Mouse (Mus musculus) urinary bladder, postnatal 10 days (tissue): ENCODE data around the gene Ipmk.

Source experiments
- DNase-seq: peaks from one replicate; pipeline ENCODE4 v3.0.0; 2022; ENCODE audit warnings: low spot score

Ipmk gene

GRCm38 (mm10) chr10:71347509-71347949 lies at the start of gene Ipmk:
Gene Ipmk (plus strand): TSS chr10:71347763.
- peak; percentile 99 for DNase-seq

- no peak for DNase-seq
Measured at GRCm38 (mm10) chr10:71300161-71300560, 47.4 kb upstream of the Ipmk start.

GRCm38 (mm10) chr10:71302490-71302889 lies 45.1 kb upstream of the Ipmk start:
- DNase-seq = no peak

- no peak for DNase-seq
Measured at GRCm38 (mm10) chr10:71306190-71306589, 41.4 kb upstream of the Ipmk start.

- DNase-seq = no peak
Measured at GRCm38 (mm10) chr10:71306759-71307158, 40.8 kb upstream of the Ipmk start.

- no peak for DNase-seq
Measured at GRCm38 (mm10) chr10:71308199-71308598, 39.4 kb upstream of the Ipmk start.

- DNase-seq = no peak
Measured at GRCm38 (mm10) chr10:71310288-71310687, 37.3 kb upstream of the Ipmk start.

- no peak for DNase-seq
Measured at GRCm38 (mm10) chr10:71314596-71314995, 33.0 kb upstream of the Ipmk start.

- no peak for DNase-seq
Measured at GRCm38 (mm10) chr10:71316056-71316455, 31.5 kb upstream of the Ipmk start.

GRCm38 (mm10) chr10:71316497-71316896 lies 31.1 kb upstream of the Ipmk start:
- no peak for DNase-seq

GRCm38 (mm10) chr10:71323669-71324068 lies 23.9 kb upstream of the Ipmk start:
- no peak for DNase-seq

- DNase-seq = no peak
Measured at GRCm38 (mm10) chr10:71326123-71326522, 21.4 kb upstream of the Ipmk start.

GRCm38 (mm10) chr10:71326789-71327188 lies 20.8 kb upstream of the Ipmk start:
- DNase-seq = no peak

GRCm38 (mm10) chr10:71327386-71327785 lies 20.2 kb upstream of the Ipmk start:
- no peak for DNase-seq

GRCm38 (mm10) chr10:71328382-71328781 lies 19.2 kb upstream of the Ipmk start:
- DNase-seq = no peak

- DNase-seq = no peak
Measured at GRCm38 (mm10) chr10:71328870-71329269, 18.7 kb upstream of the Ipmk start.

GRCm38 (mm10) chr10:71329295-71329694 lies 18.3 kb upstream of the Ipmk start:
- DNase-seq = no peak

- no peak for DNase-seq
Measured at GRCm38 (mm10) chr10:71330070-71330469, 17.5 kb upstream of the Ipmk start.

- no peak for DNase-seq
Measured at GRCm38 (mm10) chr10:71331908-71332307, 15.7 kb upstream of the Ipmk start.

GRCm38 (mm10) chr10:71332376-71332775 lies 15.2 kb upstream of the Ipmk start:
- no peak for DNase-seq

GRCm38 (mm10) chr10:71332859-71333258 lies 14.7 kb upstream of the Ipmk start:
- DNase-seq = no peak

- DNase-seq = no peak
Measured at GRCm38 (mm10) chr10:71337733-71338132, 9.8 kb upstream of the Ipmk start.

- no peak for DNase-seq
Measured at GRCm38 (mm10) chr10:71338156-71338905, 9.2 kb upstream of the Ipmk start.

- no peak for DNase-seq
Measured at GRCm38 (mm10) chr10:71339463-71339862, 8.1 kb upstream of the Ipmk start.
